Mouse (Mus musculus) neural tube, embryonic 13.5 days (tissue): ENCODE data around the gene Lipo2. TPM values are rescaled to one million over a fixed set of nuclear protein-coding genes. Genes with fewer than 3 reads are reported as not detected.
"Not testable (repeated sequence)": the region's sequence is repeated elsewhere in the genome, so short reads cannot be mapped to it uniquely, and the experiment has no call there.

Experiments used
- ATAC-seq: fragments of 200-750 bp; cut with Nextera tagmentation; 2 replicates; pipeline ENCODE4 v1.8.0; 2017; ENCODE audit warnings: low read depth, mild to moderate bottlenecking, moderate TSS enrichment, moderate library complexity
- H3K27ac ChIP-seq: fragments of 300-500 bp; sonication (generic); replicated peaks from 2 replicates; pipeline ENCODE4 v1.5.1; 2015; ENCODE audit warnings: moderate library complexity, mild to moderate bottlenecking, inconsistent platforms
- H3K27me3 ChIP-seq: fragments of 300-500 bp; sonication (generic); 2 replicates; pipeline ENCODE4 v1.6.1; 2015; ENCODE audit warnings: mild to moderate bottlenecking, inconsistent platforms
- H3K36me3 ChIP-seq: fragments of 300-500 bp; sonication (generic); 2 replicates; pipeline ENCODE4 v1.6.1; 2015; ENCODE audit warnings: mild to moderate bottlenecking, inconsistent platforms
- H3K4me1 ChIP-seq: fragments of 300-500 bp; sonication (generic); replicated peaks from 2 replicates; pipeline ENCODE4 v1.6.1; 2015; ENCODE audit warnings: inconsistent platforms
- H3K4me2 ChIP-seq: fragments of 300-500 bp; sonication (generic); 2 replicates; pipeline ENCODE4 v1.6.1; 2015; ENCODE audit warnings: inconsistent platforms, mild to moderate bottlenecking, moderate library complexity
- H3K4me3 ChIP-seq: fragments of 300-500 bp; sonication (generic); 2 replicates; pipeline ENCODE4 v1.5.1; 2015; ENCODE audit warnings: mild to moderate bottlenecking, inconsistent platforms
- H3K9ac ChIP-seq: fragments of 300-500 bp; sonication (generic); 2 replicates; pipeline ENCODE4 v1.6.1; 2015; ENCODE audit warnings: moderate library complexity, mild to moderate bottlenecking, inconsistent platforms
- H3K9me3 ChIP-seq: fragments of 300-500 bp; sonication (generic); 2 replicates; pipeline ENCODE4 v1.6.1; 2016; ENCODE audit warnings: inconsistent platforms
- WGBS: fragments of 180-500 bp; shearing (Covaris S2); methylation state at CpG from one replicate; pipeline ENCODE4 v1.1.7; 2015; 5-methylcytosine and 5-hydroxymethylcytosine counted together
- polyA plus RNA-seq: library from polyadenylated mRNA; unstranded; fragments of >200 nt; fragmentation: Nextera tagmentation; extraction: Ambion mirVana; gene quantifications from 2 replicates; pipeline ENCODE4 v1.2.1, GENCODE M21; 2015

Gene Lipo2
- polyA plus RNA-seq: 0.39 and 0.54 TPM in 2 replicates

DNA sequence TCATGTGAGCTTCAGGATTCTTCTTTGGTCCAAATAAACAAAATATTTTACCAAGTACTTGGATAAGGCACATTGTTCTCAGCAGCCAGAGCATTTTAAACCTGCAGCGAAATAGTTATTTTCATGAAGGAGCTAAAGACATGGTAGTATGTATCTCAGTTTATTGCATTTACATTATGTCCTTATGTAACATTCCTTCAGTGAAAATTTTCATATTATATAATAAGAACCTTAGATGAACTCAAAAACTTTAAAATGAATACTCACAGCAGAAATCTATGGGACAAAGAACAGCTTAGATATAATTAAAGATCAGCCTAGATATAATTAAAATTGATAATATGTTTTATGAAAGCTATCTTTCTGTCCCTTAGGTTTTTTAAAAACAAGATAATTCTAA is at the start of gene Lipo2:
Gene Lipo2, minus strand, starts transcription at position 101 of the 400 bp plus-strand sequence.
- not testable (repeated sequence) for H3K27me3 ChIP-seq, H3K4me3 ChIP-seq, H3K4me1 ChIP-seq, H3K9ac ChIP-seq, H3K9me3 ChIP-seq, H3K36me3 ChIP-seq, H3K4me2 ChIP-seq, ATAC-seq, H3K27ac ChIP-seq
- WGBS: 98% methylated on average over 1 of the region's 1 CpGs

GRCm38 (mm10) chr19:33787359-33787758 is 36.2 kb upstream of the Lipo2 start, which contains the start of gene Lipo1:
Gene Lipo1 (minus strand): TSS chr19:33787459.
- H3K4me2 ChIP-seq, H3K4me1 ChIP-seq, H3K27me3 ChIP-seq, H3K9ac ChIP-seq, H3K4me3 ChIP-seq, H3K9me3 ChIP-seq, H3K36me3 ChIP-seq, ATAC-seq, H3K27ac ChIP-seq: not testable (repeated sequence)

GRCm38 (mm10) chr19:33786576-33787277 is 35.6 kb upstream of the Lipo2 start:
- Histone ChIP-seq H3K9ac (no peak overlapping the region), H3K36me3 (no peaks in the 10 kb centered on the region), H3K27me3 (no peaks in the 10 kb centered on the region), H3K27ac (no peak overlapping the region), H3K4me2 (no peak overlapping the region), H3K9me3 (no peaks in the 10 kb centered on the region), H3K4me1 (no peaks in the 10 kb centered on the region), H3K4me3 (no peak overlapping the region)
- no peak for ATAC-seq
- WGBS: 90% methylated on average over 12 of the region's 12 CpGs

DNA sequence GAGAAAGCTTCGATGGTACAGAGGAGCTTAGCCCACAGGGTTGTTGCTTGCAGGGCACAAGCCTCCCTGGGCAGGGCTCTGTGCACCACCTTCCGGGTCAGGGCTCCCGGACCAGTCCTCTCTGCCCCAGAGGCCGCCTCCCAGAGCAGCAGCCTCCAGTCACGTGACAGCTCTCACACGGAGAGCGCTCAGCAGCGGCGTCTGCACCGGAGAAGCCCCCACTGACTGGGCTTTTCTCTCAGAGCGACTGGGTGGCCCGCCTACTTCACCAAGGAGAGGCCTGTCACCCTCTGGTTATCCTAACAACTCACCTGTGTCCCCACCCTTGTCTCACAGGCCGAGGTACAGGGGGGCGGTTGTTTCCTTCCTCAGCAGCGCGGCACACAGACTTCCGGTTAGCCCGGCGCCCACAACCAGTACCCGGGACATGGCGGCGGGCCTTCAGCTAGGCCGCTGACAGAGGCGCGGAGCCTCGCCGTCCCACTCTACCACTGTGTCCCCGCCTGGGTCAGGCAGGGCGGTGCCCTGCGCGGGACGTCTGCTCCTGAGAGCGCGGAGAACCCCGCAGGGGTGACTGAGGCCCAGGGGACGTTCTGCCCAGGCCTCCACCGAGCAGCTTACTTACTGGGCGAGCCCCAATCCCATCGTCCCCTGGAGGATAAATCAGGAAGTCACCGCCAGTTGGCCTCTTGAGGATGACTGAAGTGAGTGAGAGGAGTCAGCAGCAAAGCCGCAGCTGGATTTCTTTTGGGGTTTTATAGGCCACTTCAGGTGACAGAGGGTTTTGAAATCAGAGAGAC is 10.3 kb upstream of the Lipo2 start, which contains the start of gene Lipo3:
Gene Lipo3, minus strand, starts transcription at position 665 of the 800 bp plus-strand sequence.
- not testable (repeated sequence) for H3K27ac ChIP-seq, H3K36me3 ChIP-seq, H3K27me3 ChIP-seq, H3K9ac ChIP-seq, H3K9me3 ChIP-seq, H3K4me1 ChIP-seq
- peak; percentile 96 for ATAC-seq
- Histone ChIP-seq H3K4me2 (peak within 1 kb of the TSS; percentile 43), H3K4me3 (peak within 1 kb of the TSS; percentile 25)
- 34% methylated on average over 13 of the region's 41 CpGs for WGBS

Other genes starting within 250 kb of the Lipo2 start
- gene Lipo4, start 233.6 kb downstream of the Lipo2 start, polyA plus RNA-seq: not detected in 2 replicates
- gene Gm8978, start 126.1 kb downstream of the Lipo2 start, polyA plus RNA-seq: not detected in 2 replicates
- gene Lipo3, start 10.6 kb upstream of the Lipo2 start, polyA plus RNA-seq: 13.8 and 15.0 TPM in 2 replicates
- not detected in 2 replicates for gene Lipo1, start 36.1 kb upstream of the Lipo2 start, polyA plus RNA-seq
- gene Lipf, start 209.8 kb upstream of the Lipo2 start, polyA plus RNA-seq: not detected in 2 replicates